Mouse (Mus musculus) R1 (cell line): ENCODE data around the gene Stxbp4.

Source experiments
- DNase-seq: peaks from one replicate; pipeline ENCODE4 v3.0.0-alpha.2; 2018; ENCODE audit warnings: low read depth, low spot score

The Stxbp4 gene

DNA sequence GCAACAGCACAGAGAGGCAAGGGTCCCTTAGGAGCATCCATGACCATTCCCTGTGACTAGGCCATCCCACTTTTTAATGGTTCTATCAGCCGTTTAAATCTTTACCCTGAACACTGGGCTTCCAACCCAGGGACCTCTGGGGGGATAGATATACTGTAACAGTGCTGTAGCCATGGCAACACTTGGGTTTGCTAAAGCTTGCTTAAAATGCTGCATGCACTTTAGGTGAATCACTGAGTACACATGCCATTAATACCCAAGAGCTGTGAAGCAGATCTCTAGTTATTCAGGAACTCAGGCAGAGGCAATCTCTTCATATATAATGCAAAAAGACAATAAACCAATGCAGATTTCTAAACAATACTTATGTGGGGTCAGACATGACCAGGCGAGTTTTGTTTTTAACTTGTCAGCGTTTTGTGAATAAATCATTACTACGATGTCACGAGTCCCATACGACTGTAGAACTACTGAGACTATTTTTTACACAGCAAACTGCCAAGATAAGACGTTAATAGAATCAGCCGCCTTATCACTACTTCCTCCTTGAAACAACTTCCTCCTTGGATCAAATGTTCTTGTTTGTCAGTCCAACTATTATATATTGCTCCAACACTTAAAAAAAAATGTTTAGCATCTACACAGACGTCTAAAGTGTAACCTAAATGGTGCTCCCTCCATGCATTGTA, 79.4 kb downstream of the Stxbp4 start:
- DNase-seq: no peak

DNA sequence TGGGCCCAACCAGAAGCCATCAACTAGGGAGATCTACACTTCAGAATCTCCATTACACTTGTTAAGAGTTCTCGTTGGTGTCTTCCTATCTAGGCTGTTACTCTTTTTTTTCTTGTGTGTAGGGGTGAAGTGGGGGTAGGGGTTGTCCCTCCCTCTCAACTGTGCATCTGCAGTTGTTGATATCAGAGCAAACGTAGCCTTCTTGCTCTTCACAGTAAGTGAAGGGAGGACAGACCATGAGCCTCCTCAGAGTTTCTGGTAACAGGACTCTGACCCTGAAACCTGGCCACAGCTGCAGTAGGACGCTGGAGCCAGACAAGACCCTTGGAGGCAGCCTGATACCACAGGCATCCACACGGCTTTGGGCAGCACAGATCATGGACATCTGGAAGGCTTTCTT, 81.4 kb downstream of the Stxbp4 start:
- no peak for DNase-seq

DNA sequence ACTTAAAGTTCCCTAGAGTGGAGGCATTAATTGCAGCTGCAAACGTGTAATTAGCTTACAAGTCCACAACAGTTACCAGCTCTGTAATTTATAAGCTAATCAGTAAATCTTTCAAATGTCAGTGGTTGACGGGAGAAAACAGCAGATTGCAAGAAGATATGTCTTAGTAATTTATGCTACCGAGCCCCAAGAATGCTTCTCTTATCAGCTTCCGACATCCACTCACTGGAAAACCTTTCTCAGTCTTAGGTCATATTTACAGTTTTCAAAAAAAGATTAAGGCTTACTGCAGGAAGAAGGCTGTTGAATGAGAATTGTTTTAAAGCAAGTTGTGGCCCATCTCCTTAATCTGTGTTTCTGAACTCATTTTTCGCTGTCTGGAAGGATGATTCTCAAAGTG, 83.9 kb downstream of the Stxbp4 start:
- DNase-seq: no peak

DNA sequence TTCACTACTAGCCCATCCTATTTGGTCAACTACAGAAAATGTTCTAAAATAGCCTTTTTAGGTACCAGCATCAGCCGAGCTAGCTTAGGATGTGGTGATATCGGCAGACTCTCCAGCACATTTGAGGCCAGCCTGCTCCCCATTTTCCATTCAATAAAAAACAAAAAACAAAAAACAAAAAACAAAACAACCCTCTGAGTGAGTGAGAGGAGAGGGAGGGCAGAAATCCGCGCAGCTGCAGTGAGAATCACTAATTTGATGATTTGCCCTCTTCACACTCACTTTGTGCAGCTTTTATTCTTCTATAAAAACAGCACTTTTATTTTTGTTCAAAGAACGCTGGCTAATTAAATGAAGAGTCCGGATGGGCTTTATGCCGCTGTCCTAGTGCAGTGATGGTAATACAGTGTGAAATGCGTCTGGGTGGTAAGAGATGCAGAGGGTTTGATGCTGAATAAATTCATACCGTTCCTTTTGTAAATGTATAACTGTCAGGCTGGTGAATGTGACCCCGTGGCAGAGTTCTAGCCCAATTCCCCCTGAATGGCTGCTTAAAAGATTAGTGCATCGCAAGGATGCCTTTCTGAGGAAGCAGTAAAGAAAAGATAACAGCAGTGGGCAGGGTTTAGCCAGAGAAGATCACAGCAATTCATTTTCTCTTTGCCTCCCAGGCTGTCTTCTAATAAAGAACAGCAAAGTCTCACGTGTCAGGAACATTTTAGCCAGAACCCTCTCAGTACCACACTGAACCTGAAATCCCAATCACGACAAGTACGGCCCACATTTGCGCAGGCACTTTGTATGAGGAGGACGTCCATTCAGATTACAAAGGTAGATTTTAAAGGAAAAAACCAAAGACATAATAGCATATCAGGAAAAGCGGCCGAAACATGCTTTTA, 85.3 kb downstream of the Stxbp4 start:
- DNase-seq: no peak

DNA sequence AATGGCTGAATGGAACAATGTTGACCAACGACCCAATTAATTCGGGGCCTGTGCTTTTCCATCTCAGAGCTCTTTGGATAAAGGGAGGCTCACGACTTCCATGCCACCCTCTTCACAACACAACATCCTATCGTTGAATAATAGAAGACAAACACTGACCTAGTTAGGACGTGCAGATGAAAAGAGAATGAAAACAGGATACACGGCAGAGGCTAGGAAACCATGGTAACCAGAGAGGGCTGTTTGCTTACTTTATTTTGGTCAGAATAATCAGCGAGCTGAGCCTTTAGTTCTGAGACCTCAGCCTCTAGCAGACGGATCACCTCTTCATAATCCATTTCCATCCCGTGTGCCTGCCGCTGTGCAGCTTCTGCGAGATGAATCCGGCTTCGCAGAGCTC, 89.3 kb downstream of the Stxbp4 start:
- no peak for DNase-seq

DNA sequence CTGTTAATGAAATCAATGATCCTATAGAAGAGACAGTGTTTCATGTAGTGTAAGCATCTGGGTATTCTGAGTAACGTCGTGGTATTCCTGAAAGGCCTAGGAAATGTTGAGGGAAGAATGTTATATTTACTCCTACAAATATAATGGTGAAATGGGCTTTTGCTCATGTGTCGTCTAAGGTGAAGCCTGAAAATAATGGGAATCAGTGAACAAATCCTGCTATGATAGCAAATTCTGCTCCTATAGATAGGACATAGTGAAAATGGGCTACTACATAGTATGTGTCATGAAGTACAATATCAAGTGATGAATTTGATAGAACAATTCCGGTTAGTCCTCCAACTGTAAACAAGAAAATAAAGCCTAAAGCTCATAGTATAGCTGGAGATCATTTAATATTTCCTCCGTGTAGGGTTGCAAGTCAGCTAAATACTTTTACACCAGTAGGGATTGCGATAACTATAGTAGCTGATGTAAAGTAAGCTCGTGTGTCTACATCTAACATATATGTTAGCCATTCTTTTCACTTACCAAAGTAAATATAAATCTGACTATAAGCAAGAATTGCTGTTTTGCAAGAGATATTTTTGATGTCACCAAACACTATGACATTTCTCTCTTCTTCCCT, 99.1 kb downstream of the Stxbp4 start:
- peak; percentile 32 for DNase-seq

DNA sequence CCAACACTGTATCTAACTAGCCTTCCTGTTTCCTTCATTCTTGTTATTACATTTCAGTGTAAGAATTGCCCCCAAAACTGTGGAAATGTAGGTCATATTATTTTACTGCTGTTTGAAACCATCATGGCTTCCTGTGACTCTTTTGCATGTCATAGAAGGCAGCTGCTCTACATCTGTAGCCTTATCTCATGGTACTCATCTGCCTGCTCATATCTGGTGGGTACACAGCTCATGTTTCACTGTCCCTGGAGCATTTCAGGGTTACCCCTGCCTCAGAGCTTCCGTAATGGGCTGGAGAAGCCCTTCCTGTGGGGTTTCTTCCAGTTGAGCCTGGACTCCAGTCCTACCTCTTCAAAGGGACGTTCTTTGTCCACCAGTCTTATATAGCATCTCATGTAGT, 112.6 kb downstream of the Stxbp4 start:
- DNase-seq: no peak

DNA sequence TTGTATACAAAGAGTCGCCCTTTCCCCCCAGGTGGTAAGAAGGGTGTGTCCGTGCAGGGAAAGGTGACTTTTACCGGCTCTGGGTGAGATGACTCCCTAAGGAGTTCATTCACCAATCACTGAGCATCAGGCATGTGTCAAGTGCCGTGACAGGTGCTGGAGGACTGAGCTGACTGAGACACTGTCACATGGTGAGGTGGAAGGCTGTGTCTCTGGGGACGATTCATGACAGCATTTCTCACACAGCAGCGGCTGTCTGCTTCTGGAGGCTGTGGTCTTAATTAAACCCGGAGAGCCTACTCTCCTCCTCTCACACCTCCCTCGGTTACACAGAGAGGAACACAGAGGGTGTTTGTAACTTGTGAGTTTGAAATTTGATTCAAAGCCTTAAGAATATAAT, 116.8 kb downstream of the Stxbp4 start:
- no peak for DNase-seq

DNA sequence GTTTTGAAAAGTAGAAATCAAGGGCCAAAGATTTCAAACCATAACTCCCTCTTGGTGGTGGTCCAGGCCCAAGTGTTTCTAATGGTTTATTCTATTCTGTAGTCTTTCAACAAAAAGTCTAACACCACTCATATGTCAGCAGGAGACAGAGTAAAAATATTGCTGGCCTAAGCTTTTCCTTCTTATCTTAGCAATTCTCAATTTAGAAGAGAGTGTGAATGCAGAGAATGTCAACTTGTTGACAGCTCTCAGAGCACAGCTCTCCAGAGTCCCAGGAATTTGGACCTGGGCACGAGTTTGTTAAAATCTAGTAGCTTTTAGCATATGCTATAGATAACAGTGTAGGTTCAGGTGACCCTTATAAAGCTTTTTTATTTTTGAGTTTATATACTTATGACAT, 120.1 kb downstream of the Stxbp4 start:
- DNase-seq: no peak

DNA sequence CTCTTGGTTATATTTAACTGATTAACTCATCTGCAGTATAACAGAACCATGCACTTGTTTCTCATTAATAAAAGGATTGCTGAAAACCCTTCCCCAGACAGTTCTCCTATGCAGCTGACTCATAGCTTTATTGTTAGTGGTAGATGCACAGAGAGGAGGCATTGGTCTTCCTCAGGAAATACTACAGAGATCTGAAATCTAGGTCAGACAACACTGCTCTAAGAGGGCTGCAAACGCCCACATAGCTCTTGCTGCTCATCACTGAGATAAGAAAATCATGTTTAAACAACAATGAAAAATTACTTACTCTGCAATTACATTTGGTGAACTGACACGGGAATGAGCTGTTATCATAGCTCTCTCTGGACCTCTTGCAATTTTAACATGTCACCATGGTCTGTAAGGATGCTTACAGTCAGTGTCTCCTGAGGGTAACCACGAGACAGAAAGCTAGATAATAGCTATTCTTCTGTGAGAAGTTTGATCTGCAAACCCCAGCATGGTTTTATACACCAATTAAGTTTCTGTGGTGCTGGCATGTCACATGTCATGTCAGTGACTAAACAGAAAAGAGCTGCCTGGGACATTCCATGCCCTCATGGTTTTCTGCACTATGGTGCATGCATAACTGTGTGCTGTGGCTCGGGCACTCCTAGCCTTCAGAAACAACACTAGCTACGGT, 125.2 kb downstream of the Stxbp4 start:
- DNase-seq: no peak

DNA sequence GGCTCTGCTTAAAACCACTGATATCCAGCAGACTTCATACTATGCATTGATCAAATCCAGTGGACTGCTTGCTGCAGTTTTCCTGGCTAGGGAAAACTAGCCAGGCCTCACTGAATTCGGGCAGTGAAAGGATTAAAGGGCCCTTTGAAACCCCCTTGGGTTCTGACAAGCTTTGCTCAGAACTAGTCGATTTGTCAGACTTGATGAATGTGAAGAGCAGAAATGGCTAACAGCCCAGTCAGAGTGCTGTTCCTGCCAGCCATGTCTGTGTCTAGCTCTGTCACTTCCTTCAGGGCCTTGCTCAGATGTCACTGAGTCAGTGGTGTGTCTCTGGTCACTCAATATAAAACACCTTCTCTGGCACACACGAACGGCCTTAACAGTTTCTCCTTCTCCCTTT, 136.0 kb downstream of the Stxbp4 start:
- no peak for DNase-seq

DNA sequence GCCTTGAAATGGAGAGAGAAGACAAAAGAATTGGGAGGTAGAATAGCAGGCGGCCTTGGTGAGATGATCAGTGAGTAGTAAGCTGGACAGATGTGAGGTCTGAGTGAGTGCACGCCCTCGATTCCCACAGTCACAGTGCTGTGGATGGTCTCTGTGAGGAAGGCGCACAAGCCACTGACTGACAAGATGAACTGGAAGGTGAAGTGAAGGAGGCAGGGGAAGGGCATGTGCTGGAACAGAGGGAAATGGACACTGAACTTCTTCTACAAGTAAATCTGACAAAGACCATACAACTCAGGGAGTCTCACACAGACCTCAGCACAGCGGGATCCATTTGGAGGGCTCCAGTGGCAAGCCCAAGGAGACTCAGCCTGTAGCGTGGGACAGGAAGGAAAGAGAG, 138.0 kb downstream of the Stxbp4 start:
- no peak for DNase-seq

DNA sequence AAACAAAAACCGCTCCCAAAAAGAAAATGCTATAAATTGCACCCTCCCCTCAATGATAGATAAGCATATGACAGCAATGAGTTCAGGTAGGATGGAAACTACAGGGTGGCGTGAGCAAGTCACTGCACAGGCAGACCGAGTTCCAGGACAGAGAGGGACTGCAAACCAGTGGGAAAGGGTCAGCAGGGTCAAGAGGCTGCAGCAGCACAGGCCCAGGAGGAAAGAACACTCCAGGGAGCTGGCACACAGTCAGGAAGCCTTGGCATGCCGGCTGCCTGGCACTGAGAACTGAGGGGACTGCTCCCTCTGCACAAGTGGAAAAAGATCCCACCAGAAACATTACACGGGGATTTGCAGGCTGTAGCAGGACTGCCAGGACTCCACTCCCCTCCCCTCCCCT, 139.4 kb downstream of the Stxbp4 start:
- DNase-seq: no peak

DNA sequence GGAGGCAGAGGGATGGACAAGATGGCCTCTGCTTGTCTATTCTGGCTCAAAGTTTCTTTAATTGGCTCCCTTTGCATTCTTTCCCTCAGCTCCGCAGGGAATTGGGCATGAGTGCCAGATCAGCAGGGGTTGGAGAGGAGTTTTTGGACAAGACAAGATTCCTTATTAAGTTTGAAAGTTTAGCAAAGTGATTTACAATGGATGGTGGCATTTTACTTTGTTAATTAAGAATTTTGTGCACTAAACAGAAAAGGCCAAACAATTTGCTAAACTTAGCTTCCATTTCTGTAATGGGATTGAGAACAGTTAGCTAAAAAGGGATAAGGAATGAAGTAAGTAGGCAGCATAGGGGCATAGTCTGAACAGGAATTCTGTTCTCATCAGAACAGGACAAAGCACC, 142.9 kb downstream of the Stxbp4 start:
- DNase-seq: no peak

DNA sequence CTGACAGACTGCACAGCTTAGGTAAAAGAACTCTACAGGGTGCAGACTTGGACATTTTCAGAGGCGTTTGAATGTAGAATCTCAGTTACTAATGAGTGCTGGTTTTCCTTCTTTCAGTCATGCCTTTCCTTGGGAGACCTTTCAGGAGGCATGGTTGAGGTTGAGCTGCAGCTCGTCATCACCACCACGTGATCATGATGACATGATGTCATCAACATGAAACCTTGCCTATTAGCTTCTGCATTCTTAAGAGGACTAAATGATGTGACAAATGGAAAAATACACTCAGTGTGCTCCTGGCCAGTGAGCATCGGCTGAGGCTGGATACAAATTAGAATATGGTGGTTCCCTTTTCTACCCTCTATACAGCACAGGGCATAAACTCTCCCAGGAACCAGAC, 145.4 kb downstream of the Stxbp4 start:
- no peak for DNase-seq

DNA sequence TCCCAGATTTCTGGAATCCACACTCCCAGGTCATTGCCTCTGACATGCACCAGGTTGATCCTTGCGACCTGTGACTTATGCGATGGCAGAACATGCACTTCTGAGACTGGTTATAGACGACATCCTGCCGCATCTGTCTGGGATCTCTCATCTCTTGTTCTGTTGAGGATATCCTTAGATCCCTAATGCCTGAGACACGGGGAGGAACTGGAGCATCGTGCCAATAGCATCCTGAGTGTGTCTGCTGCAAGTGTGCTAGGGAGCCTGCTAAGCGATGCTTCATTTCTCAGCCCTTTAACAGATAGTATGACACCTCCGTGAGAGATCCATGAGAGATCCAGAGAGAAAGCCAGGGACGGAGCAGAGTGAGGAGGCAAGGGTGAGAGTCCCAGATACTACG, 148.7 kb downstream of the Stxbp4 start:
- DNase-seq: no peak

DNA sequence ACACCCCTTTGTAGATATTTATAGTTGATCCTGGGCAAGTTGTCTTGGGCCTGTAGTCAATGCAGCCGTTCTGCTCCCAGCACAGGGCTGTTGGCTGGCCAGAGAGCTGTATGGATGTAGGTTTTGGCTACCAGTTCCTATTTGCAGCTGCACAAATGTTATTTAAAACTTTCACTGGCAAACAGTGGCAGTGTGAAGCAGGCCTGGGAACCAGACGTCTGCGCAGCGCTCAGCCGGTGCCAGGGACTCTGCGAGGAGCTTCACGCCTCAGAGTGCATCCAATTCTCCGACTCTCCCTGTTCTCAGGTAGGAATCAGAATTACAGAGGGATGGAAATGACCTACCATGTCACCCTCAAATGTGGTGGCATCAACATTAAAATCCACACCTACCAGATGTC, 150.2 kb downstream of the Stxbp4 start:
- no peak for DNase-seq

DNA sequence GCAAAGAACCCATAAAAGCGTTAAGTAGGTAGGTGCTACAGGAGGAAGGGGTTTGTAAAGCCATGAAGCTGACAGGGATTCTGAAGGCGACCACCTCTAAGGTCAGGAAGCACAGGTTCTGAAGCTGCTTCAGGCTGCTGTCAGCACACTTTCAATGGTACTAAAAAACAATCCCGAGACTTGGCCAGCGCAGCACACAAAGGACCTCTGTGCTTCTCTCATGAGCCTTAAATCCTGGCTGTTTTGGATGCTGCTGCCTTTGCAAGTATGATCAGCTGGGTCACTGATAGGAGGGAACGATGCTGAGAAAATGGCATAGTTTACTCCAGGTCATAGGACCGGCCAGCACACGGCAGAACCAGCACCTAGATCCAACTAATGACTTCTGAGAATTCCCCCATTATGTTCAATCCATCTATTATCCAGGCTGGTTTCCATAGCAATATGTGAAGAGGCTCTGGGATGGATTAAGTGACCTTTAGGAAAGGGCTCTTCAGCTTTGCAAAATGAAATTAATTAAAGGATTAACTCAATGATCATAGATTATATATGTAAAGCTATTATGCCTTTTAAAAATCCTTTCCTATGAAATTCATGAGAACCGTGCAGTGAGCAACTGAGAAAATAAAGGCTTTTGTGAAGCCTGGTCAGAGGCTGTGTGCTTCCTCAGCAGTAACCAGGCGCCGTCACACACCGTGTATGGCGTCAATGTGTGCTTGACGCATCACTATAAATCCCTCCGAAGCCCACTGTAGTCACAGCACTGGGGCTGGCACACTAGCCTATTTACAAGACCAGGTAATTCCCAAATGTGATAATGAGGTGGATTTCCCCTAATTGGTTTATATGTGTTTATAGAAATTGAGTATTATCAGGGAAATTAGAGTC, 152.9 kb downstream of the Stxbp4 start:
- no peak for DNase-seq

DNA sequence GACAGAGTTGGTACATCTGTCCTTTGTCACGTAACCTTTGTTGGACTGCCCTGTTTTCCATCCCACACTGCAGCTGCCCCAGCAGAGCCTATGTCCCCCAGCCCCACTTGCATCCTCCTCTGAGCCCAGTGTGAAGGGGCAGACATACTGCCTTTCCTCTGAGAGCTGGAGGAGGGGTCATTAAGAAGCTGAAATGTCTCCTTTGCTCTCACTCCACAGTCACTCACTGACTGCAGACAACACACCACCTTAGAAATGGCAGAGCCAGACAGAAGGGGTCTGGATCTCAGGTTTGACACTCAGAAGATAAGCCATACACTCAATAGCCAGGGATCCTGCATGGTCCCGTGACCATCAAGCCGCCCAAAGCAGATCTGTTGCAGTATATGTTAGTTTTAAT, 154.1 kb downstream of the Stxbp4 start:
- no peak for DNase-seq

DNA sequence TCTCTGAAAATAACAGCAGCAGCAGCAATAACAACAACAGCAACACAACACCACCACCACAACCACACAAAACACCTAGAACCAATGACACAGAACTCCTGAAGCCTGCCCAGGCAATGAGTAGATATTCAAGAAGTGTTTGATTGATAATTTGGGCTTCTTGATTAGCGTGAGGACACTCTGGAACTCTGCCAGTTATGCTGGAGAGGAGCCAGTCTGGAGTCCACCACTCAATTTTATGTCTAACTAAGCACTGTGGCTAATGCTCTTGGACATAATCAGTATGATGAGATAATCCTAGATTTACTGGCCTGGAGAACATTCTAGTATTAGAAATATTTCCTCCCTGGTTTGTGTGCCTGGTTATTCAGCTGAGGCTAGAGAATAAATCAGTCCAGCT, 156.1 kb downstream of the Stxbp4 start:
- no peak for DNase-seq

DNA sequence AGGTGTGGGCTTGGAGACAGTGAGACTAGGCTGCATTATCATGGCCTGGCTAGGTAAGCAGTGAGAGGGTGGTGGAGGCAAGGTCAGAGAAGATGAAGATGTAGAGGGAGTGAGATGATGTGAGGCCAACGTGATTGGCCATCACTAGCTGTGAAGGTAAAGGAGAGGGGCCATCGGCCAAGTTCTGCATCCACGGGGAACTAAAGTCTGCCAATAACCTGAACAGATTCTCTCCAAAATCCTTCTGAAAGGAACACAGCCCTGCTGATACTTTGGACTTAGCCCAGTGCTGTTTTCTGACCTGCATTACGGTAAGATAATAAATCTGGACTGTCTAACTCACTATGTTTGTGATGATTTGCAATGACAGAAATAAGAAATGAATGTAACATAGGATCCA, 167.6 kb downstream of the Stxbp4 start:
- DNase-seq: no peak
